Mouse (Mus musculus) myocyte (in vitro differentiated cells): Measurements from ENCODE around the gene Col4a4. TPM values are rescaled to one million over a fixed set of nuclear protein-coding genes. Genes with fewer than 3 reads are reported as not detected.

Experiments used
- H3K27me3 ChIP-seq: one replicate; pipeline ENCODE4 v1.6.1; 2011; ENCODE audit not compliant: control insufficient read depth, insufficient read depth, insufficient read length
- H3K36me3 ChIP-seq: one replicate; pipeline ENCODE4 v1.6.1; 2011; ENCODE audit not compliant: control insufficient read depth, insufficient read depth
- H3K4me2 ChIP-seq: one replicate; pipeline ENCODE4 v1.6.1; 2011; ENCODE audit warnings: low read depth, control low read depth
- H3K4me3 ChIP-seq: one replicate; pipeline ENCODE4 v1.5.1; 2011; ENCODE audit warnings: mild to moderate bottlenecking, control low read depth, moderate library complexity
- H3K79me2 ChIP-seq: one replicate; pipeline ENCODE4 v1.6.1; 2011; ENCODE audit not compliant: control insufficient read depth, insufficient read depth
- H3ac ChIP-seq: one replicate; pipeline ENCODE4 v1.6.1; 2011; ENCODE audit not compliant: control insufficient read depth, insufficient read length
- CEBPB ChIP-seq: IDR thresholded peaks from 2 replicates; pipeline ENCODE4 v1.6.1; 2011; ENCODE audit warnings: mild to moderate bottlenecking, moderate library complexity; ENCODE audit not compliant: poor library complexity, insufficient read depth, severe bottlenecking
- E2F4 ChIP-seq: IDR thresholded peaks from one replicate; pipeline ENCODE4 v1.6.1; 2011; ENCODE audit warnings: mild to moderate bottlenecking, control low read depth, moderate library complexity; ENCODE audit not compliant: insufficient read depth
- MAX ChIP-seq: IDR thresholded peaks from one replicate; pipeline ENCODE4 v1.6.1; 2011; ENCODE audit warnings: low read depth, mild to moderate bottlenecking, control low read depth
- MYOD1 ChIP-seq, 3 experiments: IDR thresholded peaks; one replicate each; pipeline ENCODE4 v1.6.1; 2011; ENCODE audit warnings: control low read depth in 2 of 3, low read depth in 2 of 3, mild to moderate bottlenecking in 2 of 3, moderate library complexity in 1 of 3; ENCODE audit not compliant: insufficient read length in 2 of 3, control insufficient read depth in 1 of 3
- MYOG ChIP-seq, 3 experiments: IDR thresholded peaks; one replicate each; pipeline ENCODE4 v1.6.1; 2011; ENCODE audit warnings: control low read depth in 2 of 3, low read depth in 2 of 3, mild to moderate bottlenecking in 2 of 3; ENCODE audit not compliant: insufficient read length in 2 of 3, control insufficient read depth in 1 of 3, insufficient read depth in 1 of 3
- POLR2A ChIP-seq: IDR thresholded peaks from one replicate; pipeline ENCODE4 v1.6.1; 2011; ENCODE audit warnings: low read depth, mild to moderate bottlenecking, control low read depth, moderate library complexity; ENCODE audit not compliant: insufficient read length
- POLR2AphosphoS2 ChIP-seq: IDR thresholded peaks from one replicate; pipeline ENCODE4 v1.6.1; 2011; ENCODE audit warnings: low read depth, control low read depth; ENCODE audit not compliant: insufficient read length
- REST ChIP-seq: IDR thresholded peaks from one replicate; pipeline ENCODE4 v1.6.1; 2011; ENCODE audit warnings: mild to moderate bottlenecking, control low read depth, moderate library complexity; ENCODE audit not compliant: insufficient read depth, insufficient read length
- SRF ChIP-seq: IDR thresholded peaks from one replicate; pipeline ENCODE4 v1.6.1; 2011; ENCODE audit warnings: low read depth; ENCODE audit not compliant: control insufficient read depth, insufficient read length
- TCF12 ChIP-seq: IDR thresholded peaks from one replicate; pipeline ENCODE4 v1.6.1; 2011; ENCODE audit warnings: mild to moderate bottlenecking, control low read depth; ENCODE audit not compliant: poor library complexity, insufficient read depth, severe bottlenecking
- TCF3 ChIP-seq: IDR thresholded peaks from one replicate; pipeline ENCODE4 v1.6.1; 2011; ENCODE audit warnings: low read depth, control low read depth; ENCODE audit not compliant: insufficient read length
- USF1 ChIP-seq: IDR thresholded peaks from one replicate; pipeline ENCODE4 v1.6.1; 2011; ENCODE audit warnings: low read depth, mild to moderate bottlenecking, control low read depth, moderate library complexity
- polyA plus RNA-seq: library from polyadenylated mRNA; unstranded; fragments of >200 nt; fragmentation: generic; extraction: Trizol; gene quantifications from one replicate; pipeline ENCODE4 v1.2.1, GENCODE M21; 2012; ENCODE audit warnings: missing spikeins

The Col4a4 gene
- polyA plus RNA-seq, 1 experiment: 0.19 TPM

GRCm38 (mm10) chr1:82578320-82578719 is 8.3 kb downstream of the Col4a4 start:
- TF ChIP-seq MYOD1 (IDR thresholded peaks at IDR 0.05; ENCODE audit: control insufficient read depth in 1 of 3, insufficient read length in 2 of 3, low read depth in 2 of 3) (no peak), CEBPB (no peak), TCF3 (no peak), POLR2AphosphoS2 (no peak), E2F4 (no peak), USF1 (no peak), TCF12 (no peak), POLR2A (no peak), SRF (no peak)
- Histone ChIP-seq H3K4me2 (no peak overlapping the region), H3K79me2 (no peaks in the 10 kb centered on the region), H3K4me3 (no peak overlapping the region), H3ac (no peak overlapping the region), H3K27me3 (no peaks in the 10 kb centered on the region), H3K36me3 (no peaks in the 10 kb centered on the region)

- H3K27me3 ChIP-seq: no peaks in the 10 kb centered on the region
- no peak for TF ChIP-seq POLR2A
- TF ChIP-seq SRF: no peak
- no peak for TF ChIP-seq TCF12
- no peak for TF ChIP-seq MYOG (IDR thresholded peaks at IDR 0.05; ENCODE audit: control insufficient read depth in 1 of 3, insufficient read depth in 1 of 3, insufficient read length in 2 of 3, low read depth in 2 of 3)
- TF ChIP-seq E2F4: no peak
- TF ChIP-seq USF1: no peak
- TF ChIP-seq POLR2AphosphoS2: no peak
- no peaks in the 10 kb centered on the region for H3K79me2 ChIP-seq
- H3K4me2 ChIP-seq: no peak overlapping the region
- H3K4me3 ChIP-seq: no peak overlapping the region
- no peak overlapping the region for H3ac ChIP-seq
- H3K36me3 ChIP-seq: no peaks in the 10 kb centered on the region
Measured at GRCm38 (mm10) chr1:82577915-82578314, 8.7 kb downstream of the Col4a4 start.

- no peaks in the 10 kb centered on the region for H3K36me3 ChIP-seq
- H3K4me2 ChIP-seq: no peak overlapping the region
- no peak overlapping the region for H3K4me3 ChIP-seq
- no peak for TF ChIP-seq REST
- no peak for TF ChIP-seq POLR2A
- TF ChIP-seq E2F4: no peak
- no peak for TF ChIP-seq SRF
- TF ChIP-seq TCF3: no peak
- TF ChIP-seq MYOD1 (IDR thresholded peaks at IDR 0.05; ENCODE audit: control insufficient read depth in 1 of 3, insufficient read length in 2 of 3, low read depth in 2 of 3): no peak
- TF ChIP-seq TCF12: no peak
- no peak for TF ChIP-seq POLR2AphosphoS2
- TF ChIP-seq MAX: no peak
- no peak for TF ChIP-seq USF1
- no peak for TF ChIP-seq MYOG (IDR thresholded peaks at IDR 0.05; ENCODE audit: control insufficient read depth in 1 of 3, insufficient read depth in 1 of 3, insufficient read length in 2 of 3, low read depth in 2 of 3)
- no peak for TF ChIP-seq CEBPB
- no peak overlapping the region for H3ac ChIP-seq
- no peaks in the 10 kb centered on the region for H3K79me2 ChIP-seq
- no peaks in the 10 kb centered on the region for H3K27me3 ChIP-seq
Measured at GRCm38 (mm10) chr1:82577339-82577738, 9.3 kb downstream of the Col4a4 start.

- Histone ChIP-seq H3K79me2 (no peaks in the 10 kb centered on the region), H3K4me2 (no peak overlapping the region), H3K4me3 (no peak overlapping the region), H3ac (no peak overlapping the region), H3K36me3 (no peaks in the 10 kb centered on the region), H3K27me3 (no peaks in the 10 kb centered on the region)
- no peak for TF ChIP-seq MAX
- no peak for TF ChIP-seq E2F4
- TF ChIP-seq TCF3: no peak
- TF ChIP-seq CEBPB: no peak
- no peak for TF ChIP-seq SRF
- TF ChIP-seq POLR2A: no peak
- no peak for TF ChIP-seq USF1
- no peak for TF ChIP-seq MYOG (IDR thresholded peaks at IDR 0.05; ENCODE audit: control insufficient read depth in 1 of 3, insufficient read depth in 1 of 3, insufficient read length in 2 of 3, low read depth in 2 of 3)
- TF ChIP-seq MYOD1 (IDR thresholded peaks at IDR 0.05; ENCODE audit: control insufficient read depth in 1 of 3, insufficient read length in 2 of 3, low read depth in 2 of 3): no peak
- TF ChIP-seq POLR2AphosphoS2: no peak
Measured at GRCm38 (mm10) chr1:82576182-82576581, 10.5 kb downstream of the Col4a4 start.

GRCm38 (mm10) chr1:82575681-82576080 is 11.0 kb downstream of the Col4a4 start:
- TF ChIP-seq CEBPB (no peak), TCF12 (no peak), E2F4 (no peak), POLR2AphosphoS2 (no peak), MYOD1 (IDR thresholded peaks at IDR 0.05; ENCODE audit: control insufficient read depth in 1 of 3, insufficient read length in 2 of 3, low read depth in 2 of 3) (no peak), POLR2A (no peak), USF1 (no peak), MYOG (IDR thresholded peaks at IDR 0.05; ENCODE audit: control insufficient read depth in 1 of 3, insufficient read depth in 1 of 3, insufficient read length in 2 of 3, low read depth in 2 of 3) (no peak), SRF (no peak), REST (no peak), MAX (no peak), TCF3 (no peak)
- no peaks in the 10 kb centered on the region for H3K27me3 ChIP-seq
- no peak overlapping the region for H3K4me2 ChIP-seq
- H3ac ChIP-seq: no peak overlapping the region
- H3K4me3 ChIP-seq: no peak overlapping the region
- no peaks in the 10 kb centered on the region for H3K36me3 ChIP-seq
- no peaks in the 10 kb centered on the region for H3K79me2 ChIP-seq
